Mouse (Mus musculus) CH12.LX (cell line): ENCODE results near the gene Polr3g. TPM values are rescaled to one million over a fixed set of nuclear protein-coding genes. Genes with fewer than 3 reads are reported as not detected.

Experiments used
- DNase-seq: peaks from one replicate; pipeline ENCODE4 v3.0.0-alpha.2; 2013; ENCODE audit errors: extremely low read depth
- H3K27ac ChIP-seq: 2 replicates; pipeline ENCODE4 v1.5.1; 2012; ENCODE audit warnings: low read depth, mild to moderate bottlenecking, control low read depth, moderate library complexity; ENCODE audit not compliant: insufficient read depth
- H3K27me3 ChIP-seq: replicated peaks from 2 replicates; pipeline ENCODE3; 2012; ENCODE audit warnings: inconsistent platforms
- H3K36me3 ChIP-seq, 2 experiments: replicated peaks in 1 of 2; 2 replicates each; pipeline versions ENCODE3 to v1.6.1; 2012; ENCODE audit warnings: inconsistent platforms in 1 of 2, low read length in 1 of 2, mild to moderate bottlenecking in 1 of 2, mixed read lengths in 1 of 2, moderate library complexity in 1 of 2; ENCODE audit not compliant: control insufficient read depth in 1 of 2, insufficient read depth in 1 of 2
- H3K4me1 ChIP-seq, 2 experiments: 2 replicates each; pipeline ENCODE4 v1.6.1; 2012; ENCODE audit warnings: inconsistent platforms in 1 of 2, moderate library complexity in 1 of 2; ENCODE audit not compliant: insufficient read depth in 2 of 2, control insufficient read depth in 1 of 2
- H3K4me2 ChIP-seq: 2 replicates; pipeline ENCODE4 v1.6.1; 2012; ENCODE audit warnings: low read depth, mild to moderate bottlenecking, control low read depth; ENCODE audit not compliant: poor library complexity, insufficient read depth, severe bottlenecking
- H3K4me3 ChIP-seq, 3 experiments: fragments of 150-350 bp in 1 of 3; sonication (generic) in 1 of 3; replicated peaks in 1 of 3; 2 replicates each; pipeline versions ENCODE3 to v1.5.1; 2011 to 2012; ENCODE audit warnings: low read depth in 2 of 3, low read length in 2 of 3, mild to moderate bottlenecking in 2 of 3, moderate library complexity in 2 of 3, control low read depth in 1 of 3, improper control_type of control experiment in 1 of 3, inconsistent platforms in 1 of 3, mixed read lengths in 1 of 3; ENCODE audit not compliant: poor library complexity in 1 of 3
- H3K79me2 ChIP-seq: replicated peaks from 2 replicates; pipeline ENCODE4 v1.6.1; 2012; ENCODE audit warnings: mild to moderate bottlenecking, moderate library complexity; ENCODE audit not compliant: control insufficient read depth, poor library complexity, insufficient read depth, severe bottlenecking; ENCODE audit errors: extremely low read depth
- H3K9ac ChIP-seq: 2 replicates; pipeline ENCODE4 v1.6.1; 2012; ENCODE audit warnings: low read depth, mild to moderate bottlenecking, control low read depth, moderate library complexity; ENCODE audit not compliant: insufficient read depth
- H3K9me3 ChIP-seq: replicated peaks from 2 replicates; pipeline ENCODE3; 2012; ENCODE audit warnings: low read length, inconsistent platforms, mixed read lengths
- CHD2 ChIP-seq: IDR thresholded peaks from 2 replicates; pipeline ENCODE4 v1.6.1; 2011; ENCODE audit warnings: low read length, improper control_type of control experiment
- E2F4 ChIP-seq: IDR thresholded peaks from 2 replicates; pipeline ENCODE4 v1.6.1; 2011; ENCODE audit warnings: low read depth, low read length, improper control_type of control experiment; ENCODE audit not compliant: insufficient replicate concordance
- ELF1 ChIP-seq: IDR thresholded peaks from 2 replicates; pipeline ENCODE4 v1.6.1; 2014; ENCODE audit warnings: low read depth, mild to moderate bottlenecking, inconsistent platforms, low read length, improper control_type of control experiment
- ETS1 ChIP-seq: conservative IDR thresholded peaks from 2 replicates; pipeline ENCODE4 v1.6.1; 2012; ENCODE audit warnings: low read depth, mild to moderate bottlenecking, inconsistent platforms, low read length, improper control_type of control experiment, moderate library complexity
- HCFC1 ChIP-seq: IDR thresholded peaks from 2 replicates; pipeline ENCODE4 v1.6.1; 2012; ENCODE audit warnings: low read depth, mild to moderate bottlenecking, inconsistent platforms, low read length, improper control_type of control experiment
- IRF4 ChIP-seq: IDR thresholded peaks from 2 replicates; pipeline ENCODE4 v1.6.1; 2014; ENCODE audit warnings: low read depth, mild to moderate bottlenecking, inconsistent platforms, low read length, improper control_type of control experiment
- JUN ChIP-seq: IDR thresholded peaks from 2 replicates; pipeline ENCODE4 v1.6.1; 2011; ENCODE audit warnings: low read depth, mild to moderate bottlenecking, low read length, improper control_type of control experiment, moderate library complexity; ENCODE audit not compliant: insufficient read depth
- JUND ChIP-seq: conservative IDR thresholded peaks from 2 replicates; pipeline ENCODE4 v1.6.1; 2011; ENCODE audit warnings: low read depth, low read length, improper control_type of control experiment
- KAT2A ChIP-seq: IDR thresholded peaks from 2 replicates; pipeline ENCODE4 v1.6.1; 2012; ENCODE audit warnings: low read length, improper control_type of control experiment, inconsistent platforms; ENCODE audit not compliant: insufficient replicate concordance
- MAFK ChIP-seq: IDR thresholded peaks from 2 replicates; pipeline ENCODE4 v1.6.1; 2011; ENCODE audit warnings: low read length, improper control_type of control experiment; ENCODE audit not compliant: insufficient replicate concordance
- MAX ChIP-seq: IDR thresholded peaks from 2 replicates; pipeline ENCODE4 v1.6.1; 2011; ENCODE audit warnings: low read length, improper control_type of control experiment
- MXI1 ChIP-seq: IDR thresholded peaks from 2 replicates; pipeline ENCODE4 v1.6.1; 2011; ENCODE audit warnings: mild to moderate bottlenecking, low read depth, low read length, improper control_type of control experiment
- MYC ChIP-seq: IDR thresholded peaks from 2 replicates; pipeline ENCODE4 v1.6.1; 2011; ENCODE audit warnings: low read depth, mild to moderate bottlenecking, improper control_type of control experiment, low read length
- NRF1 ChIP-seq: IDR thresholded peaks from 2 replicates; pipeline ENCODE4 v1.6.1; 2014; ENCODE audit warnings: low read depth, mild to moderate bottlenecking, inconsistent platforms, low read length, improper control_type of control experiment, moderate library complexity
- POLR2AphosphoS2 ChIP-seq: IDR thresholded peaks from 2 replicates; pipeline ENCODE4 v1.6.1; 2011; ENCODE audit warnings: low read depth, low read length, improper control_type of control experiment
- TBP ChIP-seq: conservative IDR thresholded peaks from 2 replicates; pipeline ENCODE4 v1.6.1; 2011; ENCODE audit warnings: low read depth, low read length, improper control_type of control experiment
- USF1 ChIP-seq: IDR thresholded peaks from 2 replicates; pipeline ENCODE4 v1.6.1; 2014; ENCODE audit warnings: low read depth, mild to moderate bottlenecking, inconsistent platforms, low read length, improper control_type of control experiment
- USF2 ChIP-seq: conservative IDR thresholded peaks from 2 replicates; pipeline ENCODE4 v1.6.1; 2011; ENCODE audit warnings: low read depth, low read length, improper control_type of control experiment
- ZC3H11A ChIP-seq: IDR thresholded peaks from 2 replicates; pipeline ENCODE4 v1.6.1; 2012; ENCODE audit warnings: low read depth, mild to moderate bottlenecking, inconsistent platforms, low read length, improper control_type of control experiment
- ZMIZ1 ChIP-seq: IDR thresholded peaks from 2 replicates; pipeline ENCODE4 v1.6.1; 2012; ENCODE audit warnings: low read depth, mild to moderate bottlenecking, inconsistent platforms, low read length, improper control_type of control experiment
- ZNF384 ChIP-seq: IDR thresholded peaks from 2 replicates; pipeline ENCODE4 v1.6.1; 2012; ENCODE audit warnings: low read depth, low read length, improper control_type of control experiment, inconsistent platforms
- dilution Hi-C: fragments of 300-500 bp; cut with MboI; formaldehyde crosslinking; loops from 2 replicates; pipeline ENCODE4 v1.14.3; 2020; ENCODE audit warnings: low sequenced_read_pairs; ENCODE audit not compliant: extremely low pct_unique_long_range_greater_than_20kb, extremely low pct_ligation_motif_present
- in situ Hi-C: fragments of 300-500 bp; cut with MboI; formaldehyde crosslinking; loops from 3 replicates; pipeline ENCODE4 v1.14.3; 2019; ENCODE audit warnings: low sequenced_read_pairs, low pct_ligation_motif_present, low pct_unique_long_range_greater_than_20kb, mixed read lengths
- polyA plus RNA-seq: library from polyadenylated mRNA; unstranded; fragments of >175 nt; gene quantifications from 2 replicates; pipeline ENCODE4 v1.2.1, GENCODE M21; 2012; ENCODE audit warnings: low read depth; ENCODE audit not compliant: insufficient read length
- total RNA-seq, 2 experiments: library from RNA; depleted of rRNA; stranded (reverse); fragments of 300-350 nt in 1 of 2; fragments of >200 nt in 1 of 2; gene quantifications; 2 replicates each; pipeline ENCODE4 v1.2.3; 2012 to 2014

Polr3g gene
- total and polyA plus RNA-seq, 3 experiments: 19.1 to 52.5 (median 45.2) TPM

DNA sequence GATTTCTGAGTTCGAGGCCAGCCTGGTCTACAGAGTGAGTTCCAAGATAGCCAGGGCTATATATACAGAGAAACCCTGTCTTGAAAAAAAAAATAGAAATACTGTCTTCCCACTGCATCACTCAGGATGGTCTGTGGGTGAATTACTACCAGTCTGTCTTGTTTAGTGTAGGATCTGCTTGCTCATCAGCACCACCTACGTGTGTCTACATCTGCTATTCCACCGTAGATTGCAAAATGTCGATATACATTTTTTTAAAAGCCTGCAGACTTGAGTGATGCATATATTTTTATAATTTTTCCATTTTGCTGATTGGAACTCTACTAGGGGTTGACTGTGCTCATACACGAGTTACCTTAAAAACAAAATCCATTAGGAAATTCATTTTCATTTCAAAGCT is 4.5 kb downstream of the Polr3g start:
- DNase-seq: no peak
- in situ Hi-C loops: no loop called here
- H3K27ac ChIP-seq: no peak overlapping the region
- peaks cover 5 to 16% of the 10 kb centered on the region in 2 experiments for H3K36me3 ChIP-seq
- no peak overlapping the region for H3K9ac ChIP-seq
- H3K4me2 ChIP-seq: no peak overlapping the region
- H3K4me1 ChIP-seq: peaks cover 6 to 53% of the 10 kb centered on the region in 2 experiments
- TF ChIP-seq HCFC1 (no peak), MYC (no peak), POLR2AphosphoS2 (no peak), E2F4 (no peak), ZC3H11A (no peak), NRF1 (no peak), JUND (no peak), MAX (no peak), MAFK (no peak), KAT2A (no peak), USF1 (no peak), ZNF384 (no peak), CHD2 (no peak), ELF1 (no peak), IRF4 (no peak), USF2 (no peak), ZMIZ1 (no peak), TBP (no peak), MXI1 (no peak), ETS1 (no peak)
- H3K79me2 ChIP-seq: peaks cover 13% of the 10 kb centered on the region
- H3K9me3 ChIP-seq: no peaks in the 10 kb centered on the region
- dilution Hi-C loops: no loop called here
- H3K4me3 ChIP-seq: no peak overlapping the region
- H3K27me3 ChIP-seq: no peaks in the 10 kb centered on the region

DNA sequence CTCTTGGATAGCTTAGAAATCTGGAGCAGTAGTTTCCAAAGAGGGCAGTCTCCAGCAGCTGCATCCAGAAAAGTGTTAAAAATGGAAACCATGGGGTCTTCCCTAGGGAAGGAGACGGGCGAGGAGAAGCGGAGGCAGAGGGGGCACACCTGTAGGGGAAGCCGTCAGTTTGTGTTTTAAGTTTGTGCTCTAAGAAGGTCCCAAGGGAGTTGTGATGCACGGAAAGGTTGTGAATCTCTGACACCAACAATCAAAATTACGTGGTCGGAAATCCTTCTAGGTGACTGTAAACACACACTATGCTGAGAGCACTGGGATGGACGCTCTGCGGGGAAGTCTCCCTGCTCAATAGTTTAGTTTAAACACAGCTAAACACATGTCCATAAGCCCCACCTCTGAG is 7.2 kb downstream of the Polr3g start:
- H3K79me2 ChIP-seq: peaks cover 4% of the 10 kb centered on the region; the same call in 1 of the 2 replicates
- peak; percentile 60 for DNase-seq
- H3K27ac ChIP-seq: no peak overlapping the region
- 0 out of 2 replicates have a peak overlapping the region, but pooled peaks have one; percentile 8 for H3K9ac ChIP-seq
- no peaks in the 10 kb centered on the region for H3K9me3 ChIP-seq
- no peaks in the 10 kb centered on the region for H3K27me3 ChIP-seq
- H3K4me2 ChIP-seq: peak overlapping the region; percentile 73
- peaks cover 5 to 32% of the 10 kb centered on the region in 2 experiments for H3K36me3 ChIP-seq
- H3K4me3 ChIP-seq: no peak overlapping the region
- in situ Hi-C loops: no loop called here
- peaks cover 6 to 41% of the 10 kb centered on the region in 2 experiments for H3K4me1 ChIP-seq
- TF ChIP-seq MYC: no peak
- no peak for TF ChIP-seq JUN
- TF ChIP-seq ETS1: peak; percentile 32; the same call in 1 of the 2 replicates
- dilution Hi-C loops: no loop called here
